Mouse (Mus musculus): ENCODE measurements around the gene Arl15. TPM values are rescaled to one million over a fixed set of nuclear protein-coding genes. Genes with fewer than 3 reads are reported as not detected.

Gene Arl15
- polyA plus RNA-seq, 1 experiment: 1.3 TPM

GRCm38 (mm10) chr13:114068421-114068820 lies 274.1 kb downstream of the Arl15 start:
- no peak overlapping the region for H3K4me3 ChIP-seq (ENCODE audit: extremely low read depth, insufficient read depth, insufficient read length)
- no peaks in the 10 kb centered on the region for H3K27me3 ChIP-seq (ENCODE audit: control insufficient read depth, insufficient read depth, low read length)
- no peak overlapping the region for H3K27ac ChIP-seq (ENCODE audit: insufficient read depth, low read length)
- WGBS: 97% methylated on average over 5 of the region's 5 CpGs
- H3K4me1 ChIP-seq (ENCODE audit: control insufficient read depth, insufficient read depth, insufficient read length): no peaks in the 10 kb centered on the region
- no peak for DNase-seq (ENCODE audit: low read depth in 1 of 2, low spot score in 2 of 2)
- no peaks in the 10 kb centered on the region for H3K36me3 ChIP-seq (ENCODE audit: control insufficient read depth, insufficient read depth, low read length)
- TF ChIP-seq POLR2A (IDR thresholded peaks at IDR 0.05; ENCODE audit: low read depth, low read length): no peak
- no peak for TF ChIP-seq CTCF (IDR thresholded peaks at IDR 0.05; ENCODE audit: extremely low read depth, insufficient read depth, insufficient read length, insufficient replicate concordance)

- TF ChIP-seq CTCF (IDR thresholded peaks at IDR 0.05; ENCODE audit: extremely low read depth, insufficient read depth, insufficient read length, insufficient replicate concordance): no peak
- TF ChIP-seq POLR2A (IDR thresholded peaks at IDR 0.05; ENCODE audit: low read depth, low read length): no peak
- WGBS: 88% methylated on average over 7 of the region's 7 CpGs
- Histone ChIP-seq H3K4me3 (ENCODE audit: extremely low read depth, insufficient read depth, insufficient read length) (no peak overlapping the region), H3K36me3 (ENCODE audit: control insufficient read depth, insufficient read depth, low read length) (no peaks in the 10 kb centered on the region), H3K4me1 (ENCODE audit: control insufficient read depth, insufficient read depth, insufficient read length) (no peaks in the 10 kb centered on the region), H3K27me3 (ENCODE audit: control insufficient read depth, insufficient read depth, low read length) (no peaks in the 10 kb centered on the region), H3K27ac (ENCODE audit: insufficient read depth, low read length) (no peak overlapping the region)
- DNase-seq (ENCODE audit: low read depth in 1 of 2, low spot score in 2 of 2): no peak
These were observed 277.1 kb downstream of the Arl15 start for GRCm38 (mm10) chr13:114071439-114071838.

- WGBS: 82% methylated on average over 8 of the region's 8 CpGs
- Histone ChIP-seq H3K27ac (ENCODE audit: insufficient read depth, low read length) (no peak overlapping the region), H3K4me3 (ENCODE audit: extremely low read depth, insufficient read depth, insufficient read length) (no peak overlapping the region), H3K27me3 (ENCODE audit: control insufficient read depth, insufficient read depth, low read length) (no peaks in the 10 kb centered on the region), H3K4me1 (ENCODE audit: control insufficient read depth, insufficient read depth, insufficient read length) (no peaks in the 10 kb centered on the region), H3K36me3 (ENCODE audit: control insufficient read depth, insufficient read depth, low read length) (no peaks in the 10 kb centered on the region)
- TF ChIP-seq CTCF (IDR thresholded peaks at IDR 0.05; ENCODE audit: extremely low read depth, insufficient read depth, insufficient read length, insufficient replicate concordance) (no peak), POLR2A (IDR thresholded peaks at IDR 0.05; ENCODE audit: low read depth, low read length) (no peak)
- DNase-seq (ENCODE audit: low read depth in 1 of 2, low spot score in 2 of 2): no peak
These were observed 280.2 kb downstream of the Arl15 start for GRCm38 (mm10) chr13:114074471-114074870.

GRCm38 (mm10) chr13:114075724-114076384 lies 281.5 kb downstream of the Arl15 start:
- WGBS: 75% methylated on average over 9 of the region's 9 CpGs
- Histone ChIP-seq H3K27ac (ENCODE audit: insufficient read depth, low read length) (no peak overlapping the region), H3K36me3 (ENCODE audit: control insufficient read depth, insufficient read depth, low read length) (no peaks in the 10 kb centered on the region), H3K27me3 (ENCODE audit: control insufficient read depth, insufficient read depth, low read length) (no peaks in the 10 kb centered on the region), H3K4me1 (ENCODE audit: control insufficient read depth, insufficient read depth, insufficient read length) (no peaks in the 10 kb centered on the region), H3K4me3 (ENCODE audit: extremely low read depth, insufficient read depth, insufficient read length) (no peak overlapping the region)
- no peak for DNase-seq (ENCODE audit: low read depth in 1 of 2, low spot score in 2 of 2)
- no peak for TF ChIP-seq CTCF (IDR thresholded peaks at IDR 0.05; ENCODE audit: extremely low read depth, insufficient read depth, insufficient read length, insufficient replicate concordance)
- TF ChIP-seq POLR2A (IDR thresholded peaks at IDR 0.05; ENCODE audit: low read depth, low read length): no peak

- H3K36me3 ChIP-seq (ENCODE audit: control insufficient read depth, insufficient read depth, low read length): no peaks in the 10 kb centered on the region
- no peak overlapping the region for H3K27ac ChIP-seq (ENCODE audit: insufficient read depth, low read length)
- WGBS: 95% methylated on average over 9 of the region's 9 CpGs
- H3K4me1 ChIP-seq (ENCODE audit: control insufficient read depth, insufficient read depth, insufficient read length): no peaks in the 10 kb centered on the region
- no peak overlapping the region for H3K4me3 ChIP-seq (ENCODE audit: extremely low read depth, insufficient read depth, insufficient read length)
- H3K27me3 ChIP-seq (ENCODE audit: control insufficient read depth, insufficient read depth, low read length): no peaks in the 10 kb centered on the region
- DNase-seq (ENCODE audit: low read depth in 1 of 2, low spot score in 2 of 2): no peak
- TF ChIP-seq CTCF (IDR thresholded peaks at IDR 0.05; ENCODE audit: extremely low read depth, insufficient read depth, insufficient read length, insufficient replicate concordance): no peak
- no peak for TF ChIP-seq POLR2A (IDR thresholded peaks at IDR 0.05; ENCODE audit: low read depth, low read length)
These were observed 282.9 kb downstream of the Arl15 start for GRCm38 (mm10) chr13:114077181-114077580.

- WGBS: 70% methylated on average over 17 of the region's 17 CpGs
- no peaks in the 10 kb centered on the region for H3K4me1 ChIP-seq (ENCODE audit: control insufficient read depth, insufficient read depth, insufficient read length)
- no peak for TF ChIP-seq POLR2A (IDR thresholded peaks at IDR 0.05; ENCODE audit: low read depth, low read length)
- no peak for TF ChIP-seq CTCF (IDR thresholded peaks at IDR 0.05; ENCODE audit: extremely low read depth, insufficient read depth, insufficient read length, insufficient replicate concordance)
- no peak overlapping the region for H3K4me3 ChIP-seq (ENCODE audit: extremely low read depth, insufficient read depth, insufficient read length)
- DNase-seq (ENCODE audit: low read depth in 1 of 2, low spot score in 2 of 2): no peak
- no peak overlapping the region for H3K27ac ChIP-seq (ENCODE audit: insufficient read depth, low read length)
- H3K27me3 ChIP-seq (ENCODE audit: control insufficient read depth, insufficient read depth, low read length): no peaks in the 10 kb centered on the region
- H3K36me3 ChIP-seq (ENCODE audit: control insufficient read depth, insufficient read depth, low read length): no peaks in the 10 kb centered on the region
These were observed 283.4 kb downstream of the Arl15 start for GRCm38 (mm10) chr13:114077584-114078270.

- 97% methylated on average over 4 of the region's 4 CpGs for WGBS
- Histone ChIP-seq H3K36me3 (ENCODE audit: control insufficient read depth, insufficient read depth, low read length) (no peaks in the 10 kb centered on the region), H3K27ac (ENCODE audit: insufficient read depth, low read length) (no peak overlapping the region), H3K4me3 (ENCODE audit: extremely low read depth, insufficient read depth, insufficient read length) (no peak overlapping the region), H3K27me3 (ENCODE audit: control insufficient read depth, insufficient read depth, low read length) (no peaks in the 10 kb centered on the region), H3K4me1 (ENCODE audit: control insufficient read depth, insufficient read depth, insufficient read length) (no peaks in the 10 kb centered on the region)
- TF ChIP-seq POLR2A (IDR thresholded peaks at IDR 0.05; ENCODE audit: low read depth, low read length): no peak
- TF ChIP-seq CTCF (IDR thresholded peaks at IDR 0.05; ENCODE audit: extremely low read depth, insufficient read depth, insufficient read length, insufficient replicate concordance): no peak
- DNase-seq (ENCODE audit: low read depth in 1 of 2, low spot score in 2 of 2): no peak
These were observed 284.5 kb downstream of the Arl15 start for GRCm38 (mm10) chr13:114078851-114079250.
